Mouse (Mus musculus) 3T3-L1 (cell line): ENCODE data around the gene Cacna2d4.
A peak's percentile ranks its signal among the peaks of the same experiment; 100 is the strongest.

Experiments used
- DNase-seq: peaks from one replicate; pipeline ENCODE4 v3.0.0-alpha.2; 2015; ENCODE audit warnings: low read depth, low spot score

Cacna2d4 gene

DNA sequence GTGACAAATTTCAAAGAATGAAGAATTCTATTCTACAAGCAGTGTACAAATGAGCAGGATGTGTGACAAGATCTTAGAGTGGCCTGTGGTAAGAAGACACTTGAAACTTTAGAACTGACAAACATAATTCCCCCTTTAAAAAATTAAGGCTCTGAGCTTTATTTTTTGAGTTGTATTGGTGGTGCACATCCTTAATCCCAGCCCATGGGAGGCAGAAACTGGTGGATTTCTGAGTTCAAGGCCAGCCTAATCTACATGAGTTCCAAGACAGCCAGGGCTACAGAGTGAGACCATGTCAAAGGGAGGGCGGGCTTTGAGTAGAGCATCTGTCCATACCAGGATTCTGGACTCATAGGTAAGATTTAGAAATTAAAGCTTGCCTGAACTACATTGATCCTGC lies 150.5 kb downstream of the Cacna2d4 start:
- DNase-seq = no peak

DNA sequence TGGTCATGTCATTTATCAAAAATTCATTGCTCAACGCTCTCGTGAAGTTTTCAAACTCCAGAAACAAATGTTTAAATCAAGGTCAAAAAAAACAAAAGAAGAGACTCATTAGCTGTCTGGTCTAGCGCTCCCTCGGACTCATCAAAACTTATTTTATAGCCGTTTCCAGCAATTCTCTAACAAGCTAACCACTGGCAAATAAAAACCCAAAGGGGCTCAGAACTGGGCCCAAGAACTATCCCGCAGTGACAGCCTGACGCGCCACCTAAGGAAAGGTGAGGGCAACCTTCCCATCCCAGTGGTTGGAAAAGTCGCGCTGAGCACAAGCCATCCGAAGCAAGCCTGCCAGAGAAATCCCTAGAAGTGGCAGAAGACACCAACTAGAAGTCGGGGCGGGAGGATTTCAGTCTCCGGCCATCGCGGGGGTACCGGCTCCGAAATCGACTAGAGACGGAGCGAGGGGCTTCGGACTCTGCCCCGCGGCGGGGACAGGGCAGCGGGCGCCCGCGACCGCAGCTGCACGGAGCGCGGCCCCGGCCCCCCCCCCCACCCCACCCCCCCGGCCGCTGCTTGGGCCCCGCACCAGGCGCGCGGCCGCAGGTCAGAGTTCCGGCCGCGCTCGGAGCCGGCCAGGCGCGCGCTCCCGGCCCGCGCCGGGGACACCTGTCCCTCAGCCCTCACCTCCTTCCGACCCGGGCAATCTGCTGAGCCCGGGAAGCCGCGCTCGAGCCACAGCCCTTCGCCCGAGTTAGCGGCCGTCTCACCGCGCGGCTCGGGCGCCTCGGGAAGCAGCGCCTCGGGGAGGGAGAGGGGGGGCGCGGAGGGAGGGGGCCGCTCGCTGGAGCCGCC lies 151.7 kb downstream of the Cacna2d4 start:
- DNase-seq = peak; percentile 55

DNA sequence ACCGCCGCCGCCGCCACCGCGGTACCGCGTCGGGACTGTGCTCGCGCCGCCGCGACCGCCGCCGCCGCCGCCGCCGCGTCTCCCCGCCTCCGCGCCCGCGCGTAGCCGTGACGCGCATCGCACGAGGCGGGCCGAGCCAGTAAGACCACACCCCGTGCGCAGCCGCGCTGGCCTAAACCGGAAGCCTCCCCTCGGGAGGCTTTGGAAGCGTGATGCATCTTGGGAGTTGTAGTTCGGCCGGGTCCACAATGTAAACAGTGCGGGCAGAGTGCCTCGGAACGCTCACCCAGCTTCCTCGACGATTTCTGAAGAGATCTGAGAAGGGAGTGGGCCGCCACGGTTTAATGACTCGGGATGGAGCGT lies 152.3 kb downstream of the Cacna2d4 start:
- DNase-seq = peak; percentile 98

DNA sequence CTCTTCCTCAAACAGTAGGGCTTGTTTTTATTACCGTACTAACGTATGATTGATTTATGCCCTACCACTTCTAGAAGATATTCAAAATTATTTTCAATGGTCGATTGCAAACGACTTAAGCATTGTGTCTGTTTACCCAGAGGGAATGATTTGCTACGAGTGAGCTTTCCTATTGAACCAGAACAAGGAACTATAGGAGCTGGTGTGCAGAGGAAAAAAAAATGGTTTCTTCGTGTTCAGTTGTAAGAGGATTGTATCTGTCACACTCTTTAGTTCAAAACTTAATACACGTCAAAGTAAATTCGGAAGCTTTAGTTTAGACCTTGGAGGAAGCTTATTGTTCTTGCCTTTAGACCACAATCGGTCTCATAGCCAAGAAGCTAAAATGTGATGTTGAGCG lies 152.8 kb downstream of the Cacna2d4 start:
- no peak for DNase-seq

DNA sequence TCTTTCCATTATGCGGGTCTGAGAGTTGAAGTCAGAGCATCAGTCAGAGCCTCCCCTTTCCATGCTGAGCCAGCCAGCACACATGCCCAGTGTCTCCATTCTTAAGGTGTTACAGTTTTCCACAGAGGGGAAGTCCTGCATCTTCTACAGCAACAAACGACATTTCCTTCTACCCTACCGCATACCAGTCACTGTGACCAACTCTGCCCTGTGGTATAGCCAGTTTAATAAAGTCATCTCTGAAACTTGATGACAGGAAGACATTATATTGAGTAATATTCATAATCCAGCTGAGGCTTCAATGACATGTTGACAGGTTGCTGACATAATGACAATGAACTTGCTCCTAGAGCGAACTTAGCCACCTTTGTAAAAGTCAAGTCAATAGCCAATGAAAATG lies 154.4 kb downstream of the Cacna2d4 start:
- no peak for DNase-seq

DNA sequence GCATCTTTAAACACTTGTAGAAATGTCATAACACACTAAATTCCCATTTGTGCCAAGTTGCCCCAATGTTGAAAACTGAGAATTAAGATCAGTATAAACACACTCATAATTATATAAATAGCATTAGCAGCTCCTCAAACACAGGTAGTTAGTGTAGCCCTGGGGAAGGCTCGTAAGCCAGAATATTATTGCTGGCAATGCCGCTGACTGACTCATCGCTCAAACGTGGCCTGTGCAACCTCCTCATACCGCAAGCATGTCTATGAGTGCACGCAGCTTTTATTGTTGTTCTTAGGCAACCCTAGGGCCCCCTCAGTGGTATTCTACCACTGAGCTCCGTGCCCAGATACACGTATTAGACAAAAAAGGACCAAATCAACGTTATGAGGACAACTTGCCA lies 156.5 kb downstream of the Cacna2d4 start:
- peak; percentile 97 for DNase-seq

DNA sequence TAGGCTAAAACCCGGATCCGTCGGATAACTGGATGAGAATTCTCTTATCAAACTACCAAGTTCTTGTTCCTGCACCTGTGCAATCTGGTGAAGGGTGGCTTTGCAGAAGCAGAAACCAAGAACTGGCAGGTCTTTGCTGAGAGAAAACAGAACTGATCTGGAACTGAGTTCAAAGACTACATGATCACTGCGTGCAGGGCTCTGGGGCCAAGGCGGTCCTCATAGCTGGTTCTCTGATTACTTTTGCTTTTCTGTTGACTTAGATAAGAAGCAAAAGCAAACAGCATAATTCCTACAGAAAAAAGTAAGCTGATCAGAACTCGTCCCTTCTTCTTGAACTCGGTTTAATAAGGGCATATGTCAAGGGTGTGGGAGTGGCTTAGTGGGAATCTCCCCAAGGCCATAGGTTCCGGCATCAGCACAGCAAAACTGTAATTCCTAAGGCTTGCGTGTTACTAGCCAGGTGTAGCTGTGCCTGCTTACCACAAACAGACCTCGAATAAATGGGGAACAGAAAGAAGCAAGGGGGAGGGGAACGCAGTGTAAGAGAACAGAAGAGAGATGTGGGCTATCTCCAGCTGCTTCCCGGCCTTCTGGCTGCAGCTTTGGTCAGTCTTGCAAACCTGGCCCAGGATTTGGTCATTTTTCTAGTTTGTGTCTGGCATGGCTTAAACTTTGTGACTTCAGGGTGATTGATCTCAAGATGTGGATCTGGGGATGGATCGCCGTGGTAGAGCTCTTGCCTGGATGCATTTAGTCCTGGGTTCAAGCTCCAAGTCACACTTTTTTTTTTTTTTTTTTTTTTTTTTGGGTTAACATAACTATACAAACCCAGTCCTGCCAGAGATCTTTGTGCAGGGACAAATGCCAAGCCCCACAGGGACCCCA lies 159.3 kb downstream of the Cacna2d4 start:
- peak; percentile 66 for DNase-seq

DNA sequence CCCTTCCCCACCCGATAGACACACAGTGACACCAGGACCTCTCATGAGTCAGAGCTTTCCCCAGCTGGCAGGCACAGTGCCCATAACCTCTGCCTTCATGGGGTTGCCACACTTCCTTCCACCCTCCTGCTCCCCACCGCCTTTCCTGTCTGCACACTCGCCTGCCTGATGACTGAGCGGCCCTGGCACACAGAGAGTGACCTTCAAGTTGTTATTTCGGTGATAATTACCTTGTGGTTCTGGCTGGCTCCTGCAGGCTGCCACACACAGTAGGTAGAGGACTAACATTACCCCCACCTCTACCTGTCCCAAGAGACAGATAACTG lies 159.9 kb downstream of the Cacna2d4 start:
- DNase-seq = peak; percentile 92

DNA sequence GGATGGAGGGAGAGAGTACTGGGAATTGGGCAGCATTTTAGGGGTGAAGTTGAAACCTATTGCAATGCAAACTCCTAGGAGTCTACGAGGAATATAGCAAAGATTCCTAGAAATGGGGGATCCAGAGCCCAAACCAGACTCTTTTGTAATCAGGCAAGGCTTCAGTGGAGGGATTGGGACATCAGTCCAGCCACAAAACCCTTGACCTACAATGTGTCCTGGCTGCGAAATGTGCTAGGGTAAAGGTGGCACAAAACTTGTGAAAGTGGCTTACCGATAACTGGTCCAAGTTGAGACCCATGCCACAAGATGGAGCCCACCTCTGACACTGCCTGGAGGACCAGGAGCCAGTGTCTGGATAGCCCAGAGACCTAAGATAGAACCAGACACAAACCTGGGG lies 163.0 kb downstream of the Cacna2d4 start:
- no peak for DNase-seq

DNA sequence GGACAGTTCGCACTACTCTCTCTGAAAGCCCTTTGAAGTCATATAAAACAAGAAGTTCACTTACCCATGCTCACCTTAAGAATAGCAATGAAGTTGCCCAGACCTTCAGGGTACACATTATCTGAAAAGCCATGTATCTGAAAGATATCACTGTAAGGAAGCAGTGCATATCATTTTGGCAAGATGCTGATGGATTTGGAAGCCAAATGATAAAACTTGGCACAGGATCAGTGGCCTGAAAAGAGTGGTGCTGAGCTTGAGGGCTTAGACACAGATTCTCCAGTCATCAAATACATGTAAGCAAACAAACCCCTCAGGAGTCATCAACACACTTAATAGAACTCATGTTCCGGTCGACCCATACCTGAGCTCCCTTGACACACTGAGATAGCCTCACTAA lies 164.3 kb downstream of the Cacna2d4 start:
- no peak for DNase-seq

DNA sequence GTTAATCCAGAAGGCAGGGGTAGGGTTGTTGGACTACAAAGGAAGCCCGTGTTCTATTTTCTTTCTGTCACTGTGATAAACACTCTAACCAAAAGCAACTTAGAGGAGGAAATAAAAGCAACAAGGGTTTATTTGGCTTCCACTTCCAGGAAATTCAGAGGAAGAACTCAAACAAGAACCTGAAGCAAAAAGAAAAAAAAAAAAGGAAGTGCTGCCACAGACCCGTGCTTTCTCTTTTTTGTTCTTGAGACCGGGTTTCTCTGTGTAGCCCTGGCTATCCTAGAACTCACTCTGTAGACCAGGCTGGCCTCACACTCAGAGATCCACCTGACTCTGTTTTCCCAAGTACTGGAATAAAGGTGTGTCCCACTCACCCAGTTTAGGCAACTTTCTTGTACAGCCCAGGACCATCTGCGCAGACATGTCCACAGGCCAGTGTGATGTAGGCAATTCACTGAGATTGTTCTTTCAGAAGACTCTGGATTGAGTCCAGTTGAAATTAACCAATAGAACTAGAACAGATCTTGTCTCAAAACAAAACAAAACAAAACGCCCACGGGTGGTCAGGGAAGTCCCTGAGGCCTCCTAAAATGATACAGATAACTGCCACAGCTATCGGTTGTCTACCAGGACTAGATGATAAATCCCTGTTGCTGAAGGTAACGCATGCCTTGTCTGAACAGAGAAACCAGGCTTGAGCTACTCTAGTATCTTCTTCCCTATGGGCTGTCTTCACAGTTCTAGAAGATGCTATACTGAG lies 165.4 kb downstream of the Cacna2d4 start:
- no peak for DNase-seq
